Mouse (Mus musculus) forebrain, embryonic 11.5 days (tissue): ENCODE data around the gene Fem1a. TPM values are rescaled to one million over a fixed set of nuclear protein-coding genes. Genes with fewer than 3 reads are reported as not detected.
"Not testable (repeated sequence)": the region's sequence is repeated elsewhere in the genome, so short reads cannot be mapped to it uniquely, and the experiment has no call there.

Source experiments
- ATAC-seq: fragments of 200-750 bp; cut with Nextera tagmentation; replicated peaks from 2 replicates; pipeline ENCODE4 v1.8.0; 2017; ENCODE audit warnings: moderate TSS enrichment; ENCODE audit not compliant: low FRiP score
- DNase-seq: peaks from one replicate; pipeline ENCODE4 v3.0.0-alpha.2; 2017; ENCODE audit warnings: low spot score
- H3K27ac ChIP-seq: fragments of 300-500 bp; sonication (generic); 2 replicates; pipeline ENCODE4 v1.5.1; 2014; ENCODE audit warnings: low read depth, low read length
- H3K27me3 ChIP-seq: fragments of 300-500 bp; sonication (generic); 2 replicates; pipeline ENCODE4 v1.6.1; 2014; ENCODE audit warnings: mild to moderate bottlenecking, low read length, mixed read lengths; ENCODE audit not compliant: control insufficient read depth, insufficient read depth
- H3K36me3 ChIP-seq: fragments of 300-500 bp; sonication (generic); 2 replicates; pipeline ENCODE4 v1.6.1; 2014; ENCODE audit warnings: mild to moderate bottlenecking, low read length, moderate library complexity, mixed read lengths; ENCODE audit not compliant: control insufficient read depth, insufficient read depth
- H3K4me1 ChIP-seq: fragments of 300-500 bp; sonication (generic); replicated peaks from 2 replicates; pipeline ENCODE4 v1.6.1; 2014; ENCODE audit warnings: low read length, mixed read lengths; ENCODE audit not compliant: control insufficient read depth, insufficient read depth
- H3K4me2 ChIP-seq: fragments of 300-500 bp; sonication (generic); 2 replicates; pipeline ENCODE4 v1.6.1; 2014; ENCODE audit warnings: low read depth, mild to moderate bottlenecking, low read length, moderate library complexity, mixed read lengths; ENCODE audit not compliant: severe bottlenecking
- H3K4me3 ChIP-seq: fragments of 300-500 bp; sonication (generic); 2 replicates; pipeline ENCODE4 v1.5.1; 2014; ENCODE audit warnings: low read depth, low read length
- H3K9ac ChIP-seq: fragments of 300-500 bp; sonication (generic); 2 replicates; pipeline ENCODE4 v1.6.1; 2014; ENCODE audit warnings: low read length
- H3K9me3 ChIP-seq: fragments of 300-500 bp; sonication (generic); 2 replicates; pipeline ENCODE4 v1.6.1; 2016; ENCODE audit warnings: low read length, mixed read lengths; ENCODE audit not compliant: control insufficient read depth
- WGBS: fragments of 180-500 bp; shearing (Covaris S2); extraction: QIAGEN DNeasy Blood & Tissue Kit; methylation state at CpG from one replicate; pipeline ENCODE4 v1.1.7; 2014; 5-methylcytosine and 5-hydroxymethylcytosine counted together
- polyA plus RNA-seq: library from polyadenylated mRNA; unstranded; fragments of >200 nt; fragmentation: Nextera tagmentation; extraction: Ambion mirVana; gene quantifications from 2 replicates; pipeline ENCODE4 v1.2.1, GENCODE M21; 2014

Gene Fem1a
- polyA plus RNA-seq, 1 experiment from 2014 or later: 16.5 TPM

DNA sequence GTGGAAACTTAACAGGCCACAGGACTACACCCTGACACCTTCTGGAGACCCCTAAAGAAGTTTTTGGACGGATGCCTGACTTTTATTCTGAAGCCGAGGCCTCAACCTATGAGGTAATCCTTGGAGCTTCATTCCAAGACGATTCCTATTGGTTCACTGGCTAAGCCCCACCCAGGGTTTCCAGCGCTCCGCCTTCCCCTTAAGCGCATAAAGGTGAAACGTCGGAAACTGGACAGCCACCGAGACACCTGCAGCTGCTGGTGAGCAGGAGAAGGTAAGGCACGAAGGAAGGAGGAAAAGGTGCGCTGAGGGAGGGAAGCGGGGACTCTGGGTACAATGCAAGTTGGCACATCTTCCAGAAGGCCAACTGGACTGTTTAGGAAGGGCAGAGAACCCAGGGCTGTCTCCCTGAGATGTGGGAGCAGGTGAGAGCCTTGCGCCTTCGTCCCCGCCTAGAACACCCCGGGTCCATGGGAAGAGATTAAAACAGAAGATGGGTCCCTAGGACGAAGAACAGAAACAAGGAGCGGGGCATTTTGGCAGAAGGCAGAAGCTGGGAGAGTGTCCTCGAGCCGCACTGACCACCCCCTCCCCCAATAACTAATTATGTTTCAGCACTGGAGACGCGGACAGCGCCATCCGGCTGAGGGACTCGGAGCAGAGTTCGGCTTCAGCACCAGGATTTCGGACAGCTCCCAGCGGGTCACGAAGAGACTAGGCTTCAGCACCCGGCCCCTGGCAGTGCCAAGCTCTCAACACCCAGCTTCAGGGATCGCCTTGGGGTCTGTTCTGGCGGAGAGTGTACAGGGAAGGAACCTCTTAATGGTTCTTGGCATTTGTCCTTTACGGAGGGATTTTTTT, 14.8 kb upstream of the Fem1a start:
- DNase-seq: peak; percentile 92
- ATAC-seq: peak; percentile 60; the same call in 1 of the 2 replicates
- Histone ChIP-seq H3K9me3 (no peaks in the 10 kb centered on the region), H3K27me3 (peaks cover 3% of the 10 kb centered on the region; the same call in 1 of the 2 replicates), H3K4me2 (peak overlapping the region; percentile 40; the same call in 1 of the 2 replicates), H3K36me3 (no peaks in the 10 kb centered on the region), H3K9ac (no peak overlapping the region), H3K27ac (no peak overlapping the region), H3K4me1 (0 out of 2 replicates have a peak, but pooled peaks cover 1% of the 10 kb centered on the region), H3K4me3 (peak overlapping the region; percentile 21; the same call in 1 of the 2 replicates)
- 2% methylated on average over 33 of the region's 33 CpGs for WGBS

DNA sequence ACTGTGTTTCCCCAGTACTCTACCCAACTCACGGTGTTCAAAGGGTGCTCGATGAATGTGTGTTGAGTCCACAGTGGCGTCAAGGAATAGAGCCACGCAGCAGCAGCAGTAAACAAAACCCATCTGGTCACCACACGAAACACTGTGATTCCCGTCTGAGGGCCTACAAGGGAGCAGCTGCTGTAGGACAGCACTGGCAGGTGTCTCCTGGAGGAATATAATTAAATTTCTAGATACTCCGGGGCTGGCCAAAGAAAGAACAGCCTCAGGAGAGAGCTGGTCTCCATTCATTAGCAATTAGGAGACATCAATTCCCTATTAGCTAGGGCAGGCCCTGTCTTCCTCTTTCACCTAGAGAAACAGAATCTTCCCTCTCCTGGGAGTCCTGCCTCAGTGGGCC, 11.0 kb upstream of the Fem1a start:
- Histone ChIP-seq H3K27ac (no peak overlapping the region), H3K9me3 (no peaks in the 10 kb centered on the region), H3K9ac (no peak overlapping the region), H3K4me3 (no peak overlapping the region), H3K27me3 (peaks cover 3% of the 10 kb centered on the region; the same call in 1 of the 2 replicates), H3K4me1 (0 out of 2 replicates have a peak, but pooled peaks cover 1% of the 10 kb centered on the region), H3K36me3 (no peaks in the 10 kb centered on the region), H3K4me2 (no peak overlapping the region)
- no peak for ATAC-seq
- no peak for DNase-seq
- 62% methylated on average over 7 of the region's 7 CpGs for WGBS

GRCm38 (mm10) chr17:56251136-56251829, 5.3 kb upstream of the Fem1a start:
- Histone ChIP-seq H3K36me3 (no peaks in the 10 kb centered on the region), H3K27ac (no peak overlapping the region), H3K4me1 (peaks cover 8% of the 10 kb centered on the region), H3K9me3 (no peaks in the 10 kb centered on the region), H3K27me3 (no peaks in the 10 kb centered on the region), H3K4me2 (0 out of 2 replicates have a peak overlapping the region, but pooled peaks have one; percentile 18), H3K4me3 (no peak overlapping the region), H3K9ac (no peak overlapping the region)
- WGBS: 25% methylated on average over 6 of the region's 6 CpGs
- DNase-seq (peak; percentile 80), ATAC-seq (peak; percentile 29; the same call in 1 of the 2 replicates)

DNA sequence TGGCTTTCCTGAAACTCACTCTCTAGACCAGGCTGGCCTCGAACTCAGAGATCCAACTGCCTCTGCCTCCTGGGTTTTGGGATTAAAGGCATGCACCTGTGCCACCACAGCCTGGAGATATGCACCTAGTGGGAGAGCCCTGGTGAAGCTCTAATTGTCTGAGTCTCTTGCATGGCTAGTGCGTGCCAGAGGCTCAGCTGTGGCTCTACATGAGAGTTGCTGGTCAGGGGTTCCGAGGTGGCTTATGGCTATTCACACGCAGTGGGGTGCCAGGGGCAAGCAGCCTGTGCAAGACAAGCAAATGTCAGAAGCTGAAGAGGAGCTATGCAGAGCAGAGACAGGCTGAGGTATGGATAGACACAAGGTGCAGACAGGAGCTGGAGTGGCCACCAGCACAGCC, 1.9 kb upstream of the Fem1a start:
- H3K9me3 ChIP-seq: no peaks in the 10 kb centered on the region
- H3K4me2 ChIP-seq: no peak overlapping the region
- H3K4me3 ChIP-seq: no peak overlapping the region
- peaks cover 11% of the 10 kb centered on the region for H3K4me1 ChIP-seq
- no peak overlapping the region for H3K27ac ChIP-seq
- DNase-seq (no peak), ATAC-seq (no peak)
- H3K36me3 ChIP-seq: no peaks in the 10 kb centered on the region; the same call in 1 of the 2 replicates
- H3K27me3 ChIP-seq: no peaks in the 10 kb centered on the region
- 79% methylated on average over 4 of the region's 4 CpGs for WGBS
- no peak overlapping the region for H3K9ac ChIP-seq

DNA sequence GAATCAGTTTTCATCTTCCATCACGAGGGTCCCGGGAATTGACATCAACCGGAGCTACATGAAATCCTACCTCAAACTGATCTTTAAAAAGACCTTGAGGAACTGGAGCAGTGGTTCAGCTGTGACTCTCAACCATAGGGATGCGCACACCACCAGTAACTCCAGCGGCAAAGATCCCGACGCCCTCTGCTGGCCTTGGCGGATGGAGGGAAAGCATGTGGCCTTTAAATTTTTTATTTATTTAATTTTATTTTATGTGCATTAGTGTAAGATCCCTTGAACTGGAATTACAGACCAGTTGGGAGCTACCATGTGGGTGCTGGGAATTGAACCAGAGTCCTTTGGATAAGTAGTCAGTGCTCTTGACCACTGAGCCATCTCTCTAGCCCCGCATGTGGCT, 1.2 kb upstream of the Fem1a start:
- Histone ChIP-seq H3K9me3 (no peaks in the 10 kb centered on the region), H3K27me3 (no peaks in the 10 kb centered on the region), H3K4me1 (peaks cover 11% of the 10 kb centered on the region), H3K36me3 (no peaks in the 10 kb centered on the region; the same call in 1 of the 2 replicates), H3K4me3 (no peak overlapping the region), H3K27ac (no peak overlapping the region; the same call in 1 of the 2 replicates), H3K9ac (peak overlapping the region; percentile 23; the same call in 1 of the 2 replicates), H3K4me2 (no peak overlapping the region)
- DNase-seq (peak; percentile 73), ATAC-seq (peak; percentile 4)
- WGBS: 19% methylated on average over 9 of the region's 9 CpGs

- Histone ChIP-seq H3K27ac (peak overlapping the region; percentile 70), H3K9me3 (no peaks in the 10 kb centered on the region), H3K9ac (peak overlapping the region; percentile 53; the same call in 1 of the 2 replicates), H3K4me1 (peaks cover 9% of the 10 kb centered on the region), H3K4me2 (peak overlapping the region; percentile 78), H3K27me3 (no peaks in the 10 kb centered on the region), H3K4me3 (peak overlapping the region; percentile 64), H3K36me3 (no peaks in the 10 kb centered on the region; the same call in 1 of the 2 replicates)
- DNase-seq (peak; percentile 99), ATAC-seq (peak; percentile 91)
- WGBS: under 1% methylated on average over 32 of the region's 32 CpGs
These were observed 759 bp upstream of the Fem1a start for GRCm38 (mm10) chr17:56255863-56256238.

DNA sequence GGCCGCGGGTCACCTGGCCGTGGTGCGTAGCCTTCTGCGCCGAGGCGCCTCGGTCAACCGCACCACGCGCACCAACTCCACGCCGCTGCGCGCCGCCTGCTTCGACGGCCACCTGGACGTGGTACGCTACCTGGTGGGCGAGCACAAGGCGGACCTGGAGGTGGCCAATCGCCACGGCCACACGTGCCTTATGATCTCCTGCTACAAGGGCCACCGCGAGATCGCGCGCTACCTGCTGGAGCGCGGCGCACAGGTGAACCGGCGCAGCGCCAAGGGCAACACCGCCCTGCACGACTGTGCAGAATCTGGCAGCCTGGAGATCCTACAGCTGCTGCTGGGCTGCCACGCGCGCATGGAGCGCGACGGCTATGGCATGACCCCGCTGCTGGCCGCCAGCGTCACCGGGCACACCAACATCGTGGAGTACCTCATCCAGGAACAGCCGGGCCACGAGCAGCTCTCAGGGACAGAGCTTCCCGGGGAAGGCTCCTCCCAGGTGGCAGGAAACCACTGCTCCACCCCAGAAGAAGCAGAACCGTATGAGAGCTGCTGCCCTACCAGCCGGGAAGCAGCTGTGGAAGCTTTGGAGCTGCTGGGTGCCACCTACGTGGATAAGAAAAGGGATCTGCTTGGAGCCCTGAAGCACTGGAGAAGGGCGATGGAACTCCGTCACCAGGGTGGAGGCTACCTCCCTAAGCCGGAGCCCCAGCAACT, 728 bp downstream of the Fem1a start:
- Histone ChIP-seq H3K9ac (peak overlapping the region; percentile 64), H3K9me3 (no peaks in the 10 kb centered on the region), H3K36me3 (peaks cover 2% of the 10 kb centered on the region; the same call in 1 of the 2 replicates), H3K27me3 (no peaks in the 10 kb centered on the region), H3K4me2 (peak overlapping the region; percentile 79), H3K4me1 (peaks cover 5% of the 10 kb centered on the region; the same call in 1 of the 2 replicates), H3K27ac (no peak overlapping the region), H3K4me3 (peak overlapping the region; percentile 64)
- 12% methylated on average over 58 of the region's 58 CpGs for WGBS
- peak; percentile 49 for DNase-seq
- ATAC-seq: peak; percentile 1; the same call in 1 of the 2 replicates

- not testable (repeated sequence) for H3K9ac ChIP-seq, H3K27me3 ChIP-seq, H3K4me2 ChIP-seq, H3K4me1 ChIP-seq, H3K4me3 ChIP-seq, H3K27ac ChIP-seq, H3K36me3 ChIP-seq, ATAC-seq, DNase-seq, H3K9me3 ChIP-seq
- WGBS: 95% methylated on average over 19 of the region's 19 CpGs
These were observed 1.7 kb downstream of the Fem1a start for GRCm38 (mm10) chr17:56258269-56258668.
